Mouse (Mus musculus) stomach, embryonic 16.5 days (tissue): ENCODE results near the gene Flt3. TPM values are rescaled to one million over a fixed set of nuclear protein-coding genes. Genes with fewer than 3 reads are reported as not detected.
A peak's percentile ranks its signal among the peaks of the same experiment; 100 is the strongest.

ENCODE experiments used
- ATAC-seq: fragments of 200-750 bp; cut with Nextera tagmentation; 2 replicates; pipeline ENCODE4 v1.8.0; 2017; ENCODE audit warnings: moderate number of reproducible peaks, moderate TSS enrichment; ENCODE audit not compliant: insufficient read depth, low FRiP score
- H3K27ac ChIP-seq: fragments of 300-500 bp; sonication (generic); 2 replicates; pipeline ENCODE4 v1.5.1; 2014; ENCODE audit warnings: low read length
- H3K27me3 ChIP-seq: fragments of 300-500 bp; sonication (generic); 2 replicates; pipeline ENCODE4 v1.6.1; 2014; ENCODE audit warnings: low read length, control low read depth, mixed read lengths; ENCODE audit not compliant: control insufficient read depth, insufficient read depth
- H3K36me3 ChIP-seq: fragments of 300-500 bp; sonication (generic); 2 replicates; pipeline ENCODE4 v1.6.1; 2014; ENCODE audit warnings: low read length; ENCODE audit not compliant: control insufficient read depth, insufficient read depth
- H3K4me1 ChIP-seq: fragments of 300-500 bp; sonication (generic); 2 replicates; pipeline ENCODE4 v1.6.1; 2014; ENCODE audit warnings: low read length, control low read depth, mixed read lengths; ENCODE audit not compliant: control insufficient read depth, insufficient read depth
- H3K4me2 ChIP-seq: fragments of 300-500 bp; sonication (generic); 2 replicates; pipeline ENCODE4 v1.6.1; 2014; ENCODE audit warnings: low read depth, low read length, mixed read lengths
- H3K4me3 ChIP-seq: fragments of 300-500 bp; sonication (generic); replicated peaks from 2 replicates; pipeline ENCODE4 v1.5.1; 2014; ENCODE audit warnings: mild to moderate bottlenecking, low read length
- H3K9ac ChIP-seq: fragments of 300-500 bp; sonication (generic); 2 replicates; pipeline ENCODE4 v1.6.1; 2014; ENCODE audit warnings: low read length
- H3K9me3 ChIP-seq: fragments of 300-500 bp; sonication (generic); replicated peaks from 2 replicates; pipeline ENCODE4 v1.6.1; 2016; ENCODE audit warnings: low read length, control low read depth; ENCODE audit not compliant: control insufficient read depth
- WGBS: fragments of 180-500 bp; shearing (Covaris S2); extraction: QIAGEN DNeasy Blood & Tissue Kit; methylation state at CpG from one replicate; pipeline ENCODE4 v1.1.7; 2014; 5-methylcytosine and 5-hydroxymethylcytosine counted together
- polyA plus RNA-seq: library from polyadenylated mRNA; unstranded; fragments of >200 nt; fragmentation: Nextera tagmentation; extraction: Ambion mirVana; gene quantifications from 2 replicates; pipeline ENCODE4 v1.2.1, GENCODE M21; 2015

Gene Flt3
- polyA plus RNA-seq, 1 experiment from 2014 or later: 0.59 TPM

DNA sequence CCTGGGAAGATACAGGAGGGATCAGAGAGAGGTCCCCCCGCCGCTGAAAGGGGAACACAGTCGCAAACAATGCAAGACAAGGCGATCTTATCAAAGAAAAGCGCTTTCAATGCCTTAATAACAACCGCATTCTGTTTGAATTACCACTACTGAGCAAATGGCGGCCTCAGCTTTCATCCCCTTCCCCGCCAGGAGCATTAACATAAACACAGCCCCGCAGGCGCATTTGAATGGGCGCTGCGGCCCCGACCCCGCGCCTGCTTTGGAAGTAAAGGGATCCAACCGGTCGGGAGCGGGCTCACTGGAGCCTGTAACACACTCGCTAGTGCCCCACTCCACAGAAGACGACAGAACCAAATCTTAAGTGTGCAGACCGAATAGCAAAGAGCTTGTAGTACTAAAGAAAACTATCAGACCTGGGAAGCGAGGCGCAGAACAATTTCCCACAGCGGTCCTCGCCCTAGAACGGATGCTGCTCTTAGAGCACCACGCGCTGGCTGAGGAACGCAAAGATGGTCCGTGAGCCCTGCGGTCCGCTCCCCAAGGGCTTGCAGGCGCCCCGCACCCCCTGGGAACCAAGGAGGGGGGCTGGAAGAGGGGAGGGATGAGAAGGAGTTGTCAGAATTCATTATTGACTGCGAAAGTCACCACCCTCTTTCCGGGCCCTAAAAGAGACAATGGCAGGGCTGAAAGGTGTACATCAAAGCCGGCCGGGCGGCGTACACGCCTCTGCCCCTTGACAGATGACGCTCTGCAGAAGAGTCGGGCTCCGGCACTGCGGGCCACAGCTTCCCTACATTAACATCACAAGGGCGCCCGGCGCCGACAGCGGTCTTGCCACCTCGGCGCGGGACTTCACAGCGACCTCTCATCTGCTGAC is 95.8 kb downstream of the Flt3 start:
- Histone ChIP-seq H3K4me3 (peak overlapping the region; percentile 33), H3K36me3 (no peaks in the 10 kb centered on the region), H3K4me1 (peaks cover under 1% of the 10 kb centered on the region), H3K27me3 (peaks cover 97% of the 10 kb centered on the region), H3K4me2 (no peak overlapping the region), H3K9me3 (no peaks in the 10 kb centered on the region), H3K27ac (no peak overlapping the region), H3K9ac (0 out of 2 replicates have a peak overlapping the region, but pooled peaks have one; percentile 47)
- ATAC-seq: no peak
- under 1% methylated on average over 54 of the region's 54 CpGs for WGBS

- no peak overlapping the region for H3K4me2 ChIP-seq
- H3K4me1 ChIP-seq: peaks cover 7% of the 10 kb centered on the region
- H3K36me3 ChIP-seq: no peaks in the 10 kb centered on the region
- ATAC-seq: no peak
- H3K9me3 ChIP-seq: no peaks in the 10 kb centered on the region
- peaks cover 96% of the 10 kb centered on the region for H3K27me3 ChIP-seq
- no peak overlapping the region for H3K27ac ChIP-seq
- 9% methylated on average over 13 of the region's 13 CpGs for WGBS
- no peak overlapping the region for H3K9ac ChIP-seq
- H3K4me3 ChIP-seq: 0 out of 2 replicates have a peak overlapping the region, but pooled peaks have one; percentile 1
Observed at GRCm38 (mm10) chr5:147302746-147303400, 97.4 kb downstream of the Flt3 start.

DNA sequence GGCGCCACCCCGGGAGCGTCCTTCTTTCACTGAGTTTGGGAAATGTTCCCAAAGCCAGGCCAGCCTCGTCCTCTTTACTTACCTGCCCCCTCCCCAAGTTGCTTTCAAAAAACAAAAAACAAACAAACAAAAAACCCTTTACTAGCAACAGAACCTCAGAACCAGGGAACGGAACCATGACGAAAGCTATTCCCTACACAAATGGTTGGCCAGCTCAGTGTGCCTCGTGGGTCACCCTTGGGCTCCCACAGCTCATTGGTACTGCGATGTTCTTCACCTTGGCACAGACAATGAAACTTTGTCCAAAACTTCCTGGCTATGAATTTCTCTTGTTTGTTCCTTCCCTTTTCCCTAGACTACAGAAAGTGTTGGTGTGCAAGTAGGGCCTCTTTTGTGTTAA is 98.1 kb downstream of the Flt3 start:
- WGBS: 18% methylated on average over 8 of the region's 8 CpGs
- no peak overlapping the region for H3K4me2 ChIP-seq
- no peak overlapping the region for H3K4me3 ChIP-seq
- H3K27me3 ChIP-seq: peaks cover 91% of the 10 kb centered on the region
- H3K4me1 ChIP-seq: peaks cover 7% of the 10 kb centered on the region
- H3K9ac ChIP-seq: no peak overlapping the region
- no peaks in the 10 kb centered on the region for H3K9me3 ChIP-seq
- H3K36me3 ChIP-seq: no peaks in the 10 kb centered on the region
- ATAC-seq: no peak
- no peak overlapping the region for H3K27ac ChIP-seq

DNA sequence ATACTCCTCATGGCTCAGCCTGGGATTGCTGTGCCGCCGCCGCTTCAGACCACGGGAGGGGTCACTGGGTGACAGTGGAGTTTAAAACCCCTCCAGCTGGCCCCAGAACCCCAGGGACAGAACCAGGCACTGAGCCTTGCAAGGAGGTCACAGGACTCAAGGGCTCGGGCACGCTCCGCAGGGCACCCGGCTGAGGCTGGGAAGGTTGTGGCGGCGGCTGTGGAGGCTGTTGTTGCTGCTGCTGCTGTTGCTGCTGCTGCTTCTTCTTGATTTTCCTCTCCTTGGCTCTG is 98.6 kb downstream of the Flt3 start:
- H3K27me3 ChIP-seq: peaks cover 87% of the 10 kb centered on the region
- peaks cover 7% of the 10 kb centered on the region for H3K4me1 ChIP-seq
- H3K9ac ChIP-seq: no peak overlapping the region
- H3K4me2 ChIP-seq: no peak overlapping the region
- no peak overlapping the region for H3K27ac ChIP-seq
- 6% methylated on average over 10 of the region's 10 CpGs for WGBS
- H3K36me3 ChIP-seq: no peaks in the 10 kb centered on the region
- H3K9me3 ChIP-seq: no peaks in the 10 kb centered on the region
- no peak for ATAC-seq
- H3K4me3 ChIP-seq: 0 out of 2 replicates have a peak overlapping the region, but pooled peaks have one; percentile 1

DNA sequence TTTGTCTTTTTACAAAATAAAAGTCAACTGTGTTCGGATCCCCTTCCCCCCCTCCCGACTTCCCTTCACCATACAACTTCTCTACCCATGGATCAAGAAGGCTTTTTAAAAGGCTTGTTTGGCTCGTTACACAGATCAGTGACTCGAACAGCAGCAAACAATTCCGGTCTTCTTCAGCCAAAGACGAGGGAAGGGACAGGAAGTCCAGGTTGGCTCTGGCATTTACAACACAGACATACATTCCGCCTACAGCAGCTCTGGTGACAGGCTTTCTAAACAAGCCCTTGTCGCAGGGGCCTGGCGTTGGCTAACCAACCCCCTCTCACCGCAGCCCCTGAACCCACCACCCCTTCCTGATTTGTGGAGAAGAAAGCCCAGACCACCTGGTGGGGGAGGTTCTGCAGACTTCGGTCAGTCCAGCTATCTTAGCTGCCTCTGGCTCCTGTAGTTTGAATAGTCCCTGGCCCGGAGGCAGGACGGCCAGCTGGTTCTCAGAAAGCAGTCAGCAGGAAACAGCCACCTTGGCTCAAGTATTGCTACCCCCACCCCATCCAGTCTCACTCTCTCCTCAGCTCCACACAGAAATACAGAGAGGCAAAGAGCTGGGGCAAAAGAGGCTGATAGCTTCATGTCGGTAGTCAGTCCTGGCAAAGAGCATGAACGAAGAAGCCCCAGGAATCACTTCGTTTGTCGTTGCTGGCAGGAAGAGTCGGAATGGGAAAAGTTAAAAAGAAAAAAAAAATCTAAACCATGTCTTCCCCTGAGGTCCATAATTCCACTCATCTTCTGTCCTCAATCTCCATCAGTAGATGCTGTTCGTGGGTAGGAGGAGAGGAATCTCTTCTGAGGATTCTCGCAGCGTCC is 99.1 kb downstream of the Flt3 start:
- no peak overlapping the region for H3K27ac ChIP-seq
- H3K9me3 ChIP-seq: no peaks in the 10 kb centered on the region
- no peaks in the 10 kb centered on the region for H3K36me3 ChIP-seq
- WGBS: 4% methylated on average over 21 of the region's 21 CpGs
- 0 out of 2 replicates have a peak overlapping the region, but pooled peaks have one; percentile 19 for H3K9ac ChIP-seq
- H3K27me3 ChIP-seq: peaks cover 81% of the 10 kb centered on the region
- peak overlapping the region; percentile 5; the same call in 1 of the 2 replicates for H3K4me3 ChIP-seq
- peaks cover 7% of the 10 kb centered on the region for H3K4me1 ChIP-seq
- no peak overlapping the region for H3K4me2 ChIP-seq
- no peak for ATAC-seq

GRCm38 (mm10) chr5:147300001-147300363 is 100.3 kb downstream of the Flt3 start:
- 5% methylated on average over 4 of the region's 4 CpGs for WGBS
- H3K4me1 ChIP-seq: peaks cover 7% of the 10 kb centered on the region; the same call in 1 of the 2 replicates
- H3K4me3 ChIP-seq: 0 out of 2 replicates have a peak overlapping the region, but pooled peaks have one; percentile 1
- ATAC-seq: peak; percentile 48
- no peaks in the 10 kb centered on the region for H3K9me3 ChIP-seq
- H3K27me3 ChIP-seq: peaks cover 78% of the 10 kb centered on the region
- H3K36me3 ChIP-seq: no peaks in the 10 kb centered on the region
- peak overlapping the region; percentile 54 for H3K4me2 ChIP-seq
- H3K27ac ChIP-seq: no peak overlapping the region
- no peak overlapping the region for H3K9ac ChIP-seq

GRCm38 (mm10) chr5:147299255-147300000 is 100.9 kb downstream of the Flt3 start:
- Histone ChIP-seq H3K9me3 (no peaks in the 10 kb centered on the region), H3K27me3 (peaks cover 77% of the 10 kb centered on the region), H3K27ac (no peak overlapping the region), H3K36me3 (no peaks in the 10 kb centered on the region), H3K4me3 (peak overlapping the region; percentile 29), H3K9ac (peak overlapping the region; percentile 16; the same call in 1 of the 2 replicates), H3K4me2 (peak overlapping the region; percentile 54), H3K4me1 (peaks cover 7% of the 10 kb centered on the region; the same call in 1 of the 2 replicates)
- ATAC-seq: peak; percentile 89
- 1% methylated on average over 41 of the region's 41 CpGs for WGBS

DNA sequence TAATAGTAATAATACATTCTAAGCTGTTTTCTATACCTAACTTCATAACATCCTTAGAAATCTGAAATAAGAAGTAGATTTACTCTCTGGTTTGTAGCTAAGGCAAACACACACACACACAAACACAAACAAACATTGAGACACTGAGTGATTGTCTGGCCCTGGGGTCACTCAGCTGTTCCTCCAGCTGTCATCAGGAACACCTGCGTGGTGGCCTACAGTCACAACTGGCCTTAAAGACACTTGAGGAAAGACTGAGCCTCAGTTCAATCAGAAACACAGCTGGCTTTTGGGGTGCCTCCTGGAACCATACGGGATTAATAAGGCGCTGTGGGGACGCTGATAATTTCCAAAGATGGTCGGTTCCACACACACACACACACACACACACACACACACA is 103.0 kb downstream of the Flt3 start:
- peaks cover 75% of the 10 kb centered on the region for H3K27me3 ChIP-seq
- H3K4me1 ChIP-seq: peaks cover 16% of the 10 kb centered on the region; the same call in 1 of the 2 replicates
- WGBS: 47% methylated on average over 5 of the region's 5 CpGs

More for the DNA sequence above, 103.0 kb downstream of the Flt3 start:
- ATAC-seq: no peak
- Histone ChIP-seq H3K9ac (no peak overlapping the region), H3K9me3 (no peaks in the 10 kb centered on the region), H3K36me3 (no peaks in the 10 kb centered on the region), H3K27ac (no peak overlapping the region), H3K4me3 (no peak overlapping the region), H3K4me2 (no peak overlapping the region)
